Mouse (Mus musculus) embryonic facial prominence, embryonic 10.5 days (tissue): ENCODE measurements at regions not wholly inside any gene's neighbourhood (a gene's known extent, or its start where the extent isn't known, plus 50 kb on each side); places are given as distances from the start of the nearest gene placed in this dataset.

Experiments used
- DNase-seq: peaks from one replicate; pipeline ENCODE4 v3.0.0-alpha.2; 2017; ENCODE audit warnings: low spot score
- H3K27ac ChIP-seq: fragments of 300-500 bp; sonication (generic); replicated peaks from 2 replicates; pipeline ENCODE4 v1.5.1; 2016; ENCODE audit warnings: mild to moderate bottlenecking
- H3K27me3 ChIP-seq: fragments of 300-500 bp; sonication (generic); replicated peaks from 2 replicates; pipeline ENCODE4 v1.6.1; 2016; ENCODE audit warnings: low read depth, mild to moderate bottlenecking; ENCODE audit not compliant: poor library complexity, severe bottlenecking
- H3K36me3 ChIP-seq: fragments of 300-500 bp; sonication (generic); replicated peaks from 2 replicates; pipeline ENCODE4 v1.6.1; 2016; ENCODE audit warnings: mild to moderate bottlenecking, moderate library complexity
- H3K4me1 ChIP-seq: fragments of 300-500 bp; sonication (generic); 2 replicates; pipeline ENCODE4 v1.6.1; 2016
- H3K4me3 ChIP-seq: fragments of 300-500 bp; sonication (generic); 2 replicates; pipeline ENCODE4 v1.5.1; 2016; ENCODE audit warnings: mild to moderate bottlenecking, moderate library complexity
- H3K9me3 ChIP-seq: fragments of 300-500 bp; sonication (generic); 2 replicates; pipeline ENCODE4 v1.6.1; 2016; ENCODE audit warnings: mild to moderate bottlenecking
- WGBS: fragments of 180-500 bp; shearing (Covaris S2); methylation state at CpG from one replicate; pipeline ENCODE4 v1.1.7; 2016; 5-methylcytosine and 5-hydroxymethylcytosine counted together

GRCm38 (mm10) chr17:49225255-49226015, 202.7 kb upstream of the Mocs1 start:
- 89% methylated on average over 9 of the region's 9 CpGs for WGBS
- H3K4me3 ChIP-seq: no peak overlapping the region
- no peaks in the 10 kb centered on the region for H3K4me1 ChIP-seq
- no peaks in the 10 kb centered on the region for H3K27me3 ChIP-seq
- no peaks in the 10 kb centered on the region for H3K9me3 ChIP-seq
- DNase-seq: no peak
- no peaks in the 10 kb centered on the region for H3K36me3 ChIP-seq
- no peak overlapping the region for H3K27ac ChIP-seq

DNA sequence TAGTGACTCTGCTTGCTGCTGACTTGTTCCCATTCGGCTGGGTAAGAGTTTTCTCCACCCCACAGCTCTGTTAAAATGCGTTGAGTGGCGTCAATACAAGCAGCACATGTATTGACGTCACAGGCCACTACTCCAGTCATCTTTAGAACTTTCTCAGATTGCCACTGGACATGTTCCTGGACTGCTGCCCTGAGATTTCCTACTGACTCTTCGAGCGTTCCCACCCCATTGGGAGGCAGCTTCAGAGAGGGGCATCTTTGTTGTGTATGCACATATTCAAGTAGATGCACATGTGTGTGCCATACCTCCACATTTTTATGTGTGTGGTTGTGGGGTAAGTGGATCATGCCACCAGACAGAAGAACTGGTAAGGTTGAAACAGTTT, 202.2 kb upstream of the Mocs1 start:
- no peak for DNase-seq
- Histone ChIP-seq H3K4me3 (no peak overlapping the region), H3K36me3 (no peaks in the 10 kb centered on the region), H3K27ac (no peak overlapping the region), H3K27me3 (no peaks in the 10 kb centered on the region), H3K4me1 (peaks cover 1% of the 10 kb centered on the region), H3K9me3 (no peaks in the 10 kb centered on the region)
- WGBS: 89% methylated on average over 6 of the region's 6 CpGs

- H3K27ac ChIP-seq: no peak overlapping the region
- DNase-seq: peak; percentile 24
Observed at GRCm38 (mm10) chr17:49231287-49231686, 196.9 kb upstream of the Mocs1 start.

DNA sequence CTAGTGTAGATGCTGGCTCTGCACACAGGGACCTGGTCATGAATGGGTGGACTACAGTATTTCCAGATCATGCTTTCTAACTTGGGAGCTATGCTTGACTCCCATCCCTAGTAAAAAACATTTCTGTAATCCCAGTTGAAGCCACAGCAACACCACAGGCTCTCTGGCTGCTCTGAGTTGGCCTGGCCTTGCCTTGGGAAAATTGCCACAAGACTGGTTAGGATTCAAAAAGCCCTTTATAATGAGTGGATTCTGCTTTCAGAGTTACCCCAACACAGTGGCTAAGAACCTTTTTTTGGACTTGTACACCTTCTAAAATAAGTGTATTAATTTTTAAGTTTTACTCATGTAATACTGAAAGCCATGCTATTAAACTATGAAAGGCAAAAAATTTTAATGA, 188.1 kb upstream of the Mocs1 start:
- Histone ChIP-seq H3K4me3 (no peak overlapping the region), H3K4me1 (no peaks in the 10 kb centered on the region), H3K36me3 (no peaks in the 10 kb centered on the region), H3K27ac (no peak overlapping the region), H3K9me3 (no peaks in the 10 kb centered on the region), H3K27me3 (peaks cover 4% of the 10 kb centered on the region; the same call in 1 of the 2 replicates)
- DNase-seq: no peak

More at GRCm38 (mm10) chr17:49231287-49231686, 196.9 kb upstream of the Mocs1 start:
- peaks cover 12% of the 10 kb centered on the region for H3K4me1 ChIP-seq
- no peaks in the 10 kb centered on the region for H3K27me3 ChIP-seq
- 42% methylated on average over 3 of the region's 3 CpGs for WGBS
- no peaks in the 10 kb centered on the region for H3K9me3 ChIP-seq
- H3K36me3 ChIP-seq: no peaks in the 10 kb centered on the region
- no peak overlapping the region for H3K4me3 ChIP-seq

- DNase-seq: no peak
- Histone ChIP-seq H3K9me3 (no peaks in the 10 kb centered on the region), H3K36me3 (no peaks in the 10 kb centered on the region), H3K4me1 (0 out of 2 replicates have a peak, but pooled peaks cover 5% of the 10 kb centered on the region), H3K27ac (no peak overlapping the region), H3K27me3 (peaks cover 4% of the 10 kb centered on the region; the same call in 1 of the 2 replicates), H3K4me3 (no peak overlapping the region)
- WGBS: 85% methylated on average over 2 of the region's 2 CpGs
Observed at GRCm38 (mm10) chr17:49243419-49243818, 184.7 kb upstream of the Mocs1 start.

DNA sequence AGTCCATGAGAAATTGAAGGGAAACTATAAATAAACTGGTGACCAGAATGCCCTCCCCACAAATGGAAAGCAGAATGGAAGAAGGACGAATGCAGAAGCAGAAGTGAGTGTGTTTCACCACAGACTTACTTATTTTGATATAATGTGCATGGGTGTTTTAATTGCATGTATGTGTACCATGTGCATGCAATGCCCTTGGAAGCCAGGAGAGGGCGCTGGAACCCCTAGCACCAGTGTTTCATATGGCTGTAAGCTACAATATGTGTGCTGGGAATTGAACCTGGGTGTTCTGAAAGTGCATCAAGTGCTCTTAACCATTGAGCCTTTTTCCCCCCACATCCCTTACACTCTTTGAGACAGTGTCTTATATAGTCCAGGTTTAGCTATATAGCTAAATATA, 183.1 kb upstream of the Mocs1 start:
- Histone ChIP-seq H3K36me3 (no peaks in the 10 kb centered on the region), H3K27ac (no peak overlapping the region), H3K4me1 (peaks cover 11% of the 10 kb centered on the region; the same call in 1 of the 2 replicates), H3K9me3 (no peaks in the 10 kb centered on the region), H3K4me3 (no peak overlapping the region), H3K27me3 (peaks cover 4% of the 10 kb centered on the region; the same call in 1 of the 2 replicates)
- 60% methylated on average over 2 of the region's 2 CpGs for WGBS
- no peak for DNase-seq

DNA sequence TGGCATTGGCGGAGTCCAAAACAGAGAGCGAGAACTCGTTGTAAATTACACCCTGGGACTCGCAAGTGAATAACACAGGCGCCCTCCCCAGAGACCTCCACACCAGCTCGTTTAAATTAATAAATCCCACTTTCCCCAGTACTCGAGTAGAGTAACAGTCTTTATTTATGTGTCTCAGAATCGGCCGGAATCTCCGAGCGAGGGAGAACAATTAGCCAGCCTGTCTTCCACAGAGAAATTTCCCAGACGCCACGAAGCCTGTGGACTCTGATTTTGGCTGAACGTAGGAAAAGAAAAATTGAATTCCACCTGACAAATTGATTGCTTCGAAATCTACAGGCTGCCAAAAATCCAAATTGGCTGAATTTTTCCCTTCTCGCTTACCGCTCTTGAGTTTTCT, 180.9 kb upstream of the Mocs1 start:
- Histone ChIP-seq H3K27me3 (no peaks in the 10 kb centered on the region), H3K36me3 (no peaks in the 10 kb centered on the region), H3K9me3 (no peaks in the 10 kb centered on the region), H3K27ac (no peak overlapping the region), H3K4me1 (peaks cover 24% of the 10 kb centered on the region), H3K4me3 (no peak overlapping the region)
- WGBS: 77% methylated on average over 17 of the region's 17 CpGs
- DNase-seq: no peak

DNA sequence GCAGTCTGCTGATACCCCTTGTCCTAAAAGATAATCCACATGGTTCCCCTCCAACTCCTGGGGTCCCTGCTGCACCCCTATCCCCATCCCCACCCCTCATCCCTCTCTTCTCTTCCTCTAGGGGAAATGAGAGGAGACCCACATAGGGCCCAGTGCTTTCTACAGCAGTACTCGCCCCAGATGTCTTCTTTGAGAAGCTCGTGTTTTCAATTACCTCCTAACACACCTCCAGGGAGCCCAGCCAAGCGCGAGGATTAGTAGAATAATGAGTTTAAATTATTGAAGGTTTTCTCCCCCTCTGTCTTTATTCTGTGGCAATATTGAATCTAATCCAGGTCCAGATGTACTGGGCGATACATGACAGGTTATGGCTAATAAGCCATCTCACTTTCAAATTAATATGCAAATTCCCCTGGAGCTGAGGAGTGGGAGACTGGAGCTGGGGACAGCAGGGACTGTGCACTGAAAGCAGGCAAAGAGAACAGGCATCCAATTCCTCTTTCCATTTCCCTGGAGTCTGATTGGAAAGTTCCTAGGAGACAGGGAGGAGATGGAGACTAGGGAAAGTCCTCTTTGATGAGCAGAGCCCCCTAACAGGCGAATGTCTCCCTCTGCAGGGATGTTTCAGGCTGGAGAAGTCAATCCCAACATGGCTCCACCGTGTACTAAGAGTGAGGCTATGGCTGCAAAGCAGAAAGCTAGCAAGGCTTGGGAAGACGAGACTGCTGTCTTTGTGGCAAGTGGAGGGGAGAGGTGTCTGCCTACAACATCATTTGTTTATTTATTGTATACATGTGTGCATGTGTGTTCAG, 177.2 kb upstream of the Mocs1 start:
- 47% methylated on average over 8 of the region's 8 CpGs for WGBS
- no peak overlapping the region for H3K27ac ChIP-seq
- H3K4me1 ChIP-seq: peaks cover 24% of the 10 kb centered on the region

DNA sequence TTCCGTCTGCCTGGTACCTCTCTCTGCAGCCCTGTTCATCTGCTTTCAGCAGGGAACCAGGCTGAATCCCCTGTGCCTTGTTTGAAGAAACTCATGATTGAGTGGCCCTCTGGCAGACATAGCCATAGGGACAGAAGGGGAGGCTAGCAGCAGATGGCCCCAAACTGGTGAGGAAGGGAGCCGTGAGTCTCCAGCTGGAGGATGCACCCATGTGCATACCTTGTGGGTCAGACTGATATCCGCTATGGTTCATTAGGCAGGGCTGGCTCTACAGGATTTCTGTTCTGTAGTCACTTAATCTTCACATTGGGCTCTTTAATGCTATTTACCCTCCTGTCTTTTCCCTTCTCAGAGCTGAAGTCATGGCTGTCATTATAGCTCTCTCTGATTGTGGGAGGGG, 175.9 kb upstream of the Mocs1 start:
- H3K36me3 ChIP-seq: no peaks in the 10 kb centered on the region
- 79% methylated on average over 3 of the region's 3 CpGs for WGBS
- DNase-seq: no peak
- no peak overlapping the region for H3K4me3 ChIP-seq
- H3K27ac ChIP-seq: no peak overlapping the region
- H3K27me3 ChIP-seq: no peaks in the 10 kb centered on the region
- peaks cover 20% of the 10 kb centered on the region for H3K4me1 ChIP-seq
- no peaks in the 10 kb centered on the region for H3K9me3 ChIP-seq

More for the DNA sequence above, 177.2 kb upstream of the Mocs1 start:
- H3K27me3 ChIP-seq: no peaks in the 10 kb centered on the region
- H3K4me3 ChIP-seq: no peak overlapping the region
- no peak for DNase-seq
- no peaks in the 10 kb centered on the region for H3K9me3 ChIP-seq
- H3K36me3 ChIP-seq: no peaks in the 10 kb centered on the region

DNA sequence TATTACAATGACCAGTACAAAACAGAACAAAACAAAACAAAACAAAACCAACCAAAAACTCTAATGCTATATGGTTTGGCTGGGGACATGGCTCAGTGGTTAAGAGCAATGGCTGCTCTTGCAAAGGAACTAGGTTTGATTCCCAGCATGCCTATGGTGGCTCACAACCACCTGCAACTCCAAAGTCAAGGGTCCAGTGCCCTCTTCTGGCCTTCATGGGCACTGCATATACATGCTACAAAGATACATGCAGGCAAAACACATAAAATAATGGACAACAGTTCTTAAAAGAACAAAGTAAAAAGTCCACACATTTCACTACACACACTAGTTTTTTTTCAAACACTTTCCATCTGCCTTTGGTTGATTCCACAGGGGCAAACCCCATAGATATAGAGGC, 169.7 kb upstream of the Mocs1 start:
- no peaks in the 10 kb centered on the region for H3K27me3 ChIP-seq
- H3K4me3 ChIP-seq: no peak overlapping the region
- no peak overlapping the region for H3K27ac ChIP-seq
- peaks cover 2% of the 10 kb centered on the region; the same call in 1 of the 2 replicates for H3K9me3 ChIP-seq
- no peak for DNase-seq
- no peaks in the 10 kb centered on the region for H3K36me3 ChIP-seq
- no peaks in the 10 kb centered on the region for H3K4me1 ChIP-seq

- Histone ChIP-seq H3K4me3 (no peak overlapping the region), H3K27ac (no peak overlapping the region), H3K36me3 (no peaks in the 10 kb centered on the region), H3K27me3 (no peaks in the 10 kb centered on the region), H3K4me1 (no peaks in the 10 kb centered on the region), H3K9me3 (peaks cover 2% of the 10 kb centered on the region; the same call in 1 of the 2 replicates)
- no peak for DNase-seq
- WGBS: 59% methylated on average over 4 of the region's 4 CpGs
Observed at GRCm38 (mm10) chr17:49262394-49262793, 165.8 kb upstream of the Mocs1 start.

- Histone ChIP-seq H3K36me3 (no peaks in the 10 kb centered on the region), H3K9me3 (no peaks in the 10 kb centered on the region), H3K4me3 (no peak overlapping the region), H3K4me1 (no peaks in the 10 kb centered on the region), H3K27me3 (no peaks in the 10 kb centered on the region), H3K27ac (no peak overlapping the region)
- WGBS: 89% methylated on average over 4 of the region's 4 CpGs
- DNase-seq: no peak
Observed at GRCm38 (mm10) chr17:49266343-49266742, 161.8 kb upstream of the Mocs1 start.

GRCm38 (mm10) chr17:49269943-49270342, 158.2 kb upstream of the Mocs1 start:
- H3K27ac ChIP-seq: no peak overlapping the region
- H3K27me3 ChIP-seq: no peaks in the 10 kb centered on the region
- H3K36me3 ChIP-seq: no peaks in the 10 kb centered on the region
- DNase-seq: no peak
- peaks cover 3% of the 10 kb centered on the region; the same call in 1 of the 2 replicates for H3K4me1 ChIP-seq
- no peaks in the 10 kb centered on the region for H3K9me3 ChIP-seq
- 95% methylated on average over 7 of the region's 7 CpGs for WGBS
- no peak overlapping the region for H3K4me3 ChIP-seq
